Mouse (Mus musculus) adipocyte (in vitro differentiated cells): ENCODE data around the gene Nfkbib.

Source experiments
- DNase-seq: peaks from one replicate; pipeline ENCODE4 v3.0.0-alpha.2; 2016; ENCODE audit warnings: low spot score

Nfkbib gene

DNA sequence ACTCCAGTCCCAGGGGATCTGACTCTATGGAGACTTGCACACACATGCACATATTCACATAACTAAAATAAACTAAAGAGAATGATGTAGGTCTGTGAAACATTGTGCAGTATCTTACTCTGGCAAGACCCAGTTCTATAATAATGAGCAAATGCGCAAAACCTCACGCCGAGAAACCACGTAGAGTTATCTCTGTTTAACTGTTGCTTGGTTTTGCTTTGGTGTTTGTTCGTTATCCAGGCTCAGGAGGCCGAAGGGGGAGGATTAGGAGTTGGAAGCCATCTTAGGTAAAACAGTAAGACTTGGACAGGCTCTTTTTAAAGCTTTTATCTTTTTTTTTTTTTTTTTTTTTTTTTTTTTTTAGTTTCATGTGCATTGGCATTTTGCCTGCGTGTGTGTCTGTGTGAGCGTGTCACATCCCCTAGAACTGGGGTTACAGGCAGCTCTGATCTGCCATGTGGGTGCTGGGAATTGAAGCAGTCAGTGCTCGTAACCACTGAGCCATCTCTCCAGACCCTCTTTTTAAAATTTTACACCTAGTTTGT is 2.2 kb upstream of the Nfkbib start:
- DNase-seq, result no peak

DNA sequence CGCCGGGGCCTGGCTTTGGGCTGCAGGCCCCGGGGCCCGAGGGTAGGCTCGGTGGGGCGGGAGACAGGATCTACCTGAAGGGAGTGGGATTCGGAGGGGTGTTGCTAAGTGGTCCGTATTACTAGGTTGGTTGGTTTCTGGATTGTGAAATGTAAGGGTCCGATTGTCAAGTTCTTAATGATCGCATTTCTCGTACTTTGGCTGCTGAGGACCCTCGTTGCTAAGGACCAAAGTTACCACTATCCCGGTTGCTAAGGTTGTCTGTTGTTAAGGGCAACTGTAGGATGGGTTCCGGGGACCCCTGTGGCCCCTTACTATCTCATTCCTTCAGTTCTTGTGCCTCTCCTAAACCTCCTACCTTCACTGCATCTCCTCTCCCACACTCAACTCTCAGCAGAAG is 402 bp downstream of the Nfkbib start:
- DNase-seq, result peak; percentile 8

DNA sequence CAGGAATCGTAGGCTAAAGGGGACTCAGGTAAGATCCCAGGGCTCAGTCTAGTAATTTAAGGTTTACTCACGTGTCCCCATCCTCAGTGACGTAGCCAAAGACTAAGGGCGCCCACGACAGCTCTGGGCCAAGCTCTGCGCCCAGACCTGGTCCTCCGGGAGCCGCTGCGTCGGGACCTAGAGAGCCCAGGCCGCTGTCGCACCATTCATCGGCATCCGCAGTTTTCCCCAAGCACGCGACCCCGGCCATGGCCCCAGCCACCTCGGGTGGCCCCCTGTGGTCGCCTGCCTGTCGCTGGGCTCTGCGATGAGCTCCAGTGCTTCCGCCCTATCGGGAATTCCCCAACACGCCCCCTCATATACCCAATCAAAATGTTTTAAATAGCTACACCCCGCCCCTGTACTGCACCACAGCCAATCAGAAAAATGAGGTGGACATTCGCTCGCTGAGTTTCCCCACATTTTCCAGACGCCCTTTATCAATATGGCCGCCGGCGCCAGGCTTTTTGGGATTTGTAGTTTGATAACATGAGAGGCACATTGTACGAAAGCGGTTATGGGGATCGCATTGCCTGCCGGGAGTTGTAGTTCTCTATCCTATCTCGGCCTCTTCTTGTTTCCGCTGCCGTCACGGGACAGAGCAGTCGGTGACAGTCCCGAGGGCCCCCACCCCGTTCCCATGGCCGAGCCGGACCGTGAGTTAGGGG is 986 bp downstream of the Nfkbib start, which contains the start of gene Sirt2:
Sirt2 (plus strand) TSS at position 563 of the 707 bp plus-strand sequence.
- peak; percentile 98 for DNase-seq

DNA sequence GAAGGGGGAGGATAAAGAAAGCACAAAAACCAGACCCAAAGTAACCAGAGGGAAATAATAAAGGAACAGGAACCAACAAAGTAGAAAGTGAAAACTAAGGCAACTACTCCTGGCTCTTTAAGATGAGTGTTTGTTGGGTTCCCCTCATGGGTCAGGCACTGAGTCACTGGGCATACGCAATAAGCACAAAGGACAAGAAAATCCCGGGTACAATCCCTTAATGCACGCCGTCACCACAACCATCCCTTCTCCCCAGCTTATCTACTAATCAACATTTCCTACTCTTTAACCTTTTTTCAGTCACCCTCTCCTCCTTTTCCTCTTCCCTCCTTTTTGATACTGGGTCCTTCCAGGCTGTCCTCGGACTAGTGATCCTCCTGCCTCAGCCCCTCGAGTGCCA is 2.1 kb downstream of the Nfkbib start:
- peak; percentile 5 for DNase-seq

DNA sequence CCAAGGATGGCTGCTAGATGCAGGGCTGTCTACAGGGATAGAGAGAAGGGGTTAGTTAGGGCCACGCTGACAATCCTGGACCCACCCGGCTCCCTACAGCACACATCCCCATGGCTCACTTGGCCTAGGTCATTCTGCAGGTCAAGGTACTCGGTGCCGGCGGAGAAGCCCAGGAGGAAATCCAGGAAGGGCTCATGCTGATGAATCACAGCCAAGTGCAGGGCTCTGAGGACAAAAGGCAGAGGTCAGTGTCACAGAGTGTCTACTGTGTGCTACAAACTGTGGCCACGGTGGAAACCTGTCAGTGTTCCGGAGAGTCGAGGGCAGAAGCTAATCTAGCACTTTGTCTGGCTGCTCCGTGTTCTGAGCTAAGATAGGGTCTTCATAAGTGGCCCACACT is 5.4 kb downstream of the Nfkbib start:
- no peak for DNase-seq

DNA sequence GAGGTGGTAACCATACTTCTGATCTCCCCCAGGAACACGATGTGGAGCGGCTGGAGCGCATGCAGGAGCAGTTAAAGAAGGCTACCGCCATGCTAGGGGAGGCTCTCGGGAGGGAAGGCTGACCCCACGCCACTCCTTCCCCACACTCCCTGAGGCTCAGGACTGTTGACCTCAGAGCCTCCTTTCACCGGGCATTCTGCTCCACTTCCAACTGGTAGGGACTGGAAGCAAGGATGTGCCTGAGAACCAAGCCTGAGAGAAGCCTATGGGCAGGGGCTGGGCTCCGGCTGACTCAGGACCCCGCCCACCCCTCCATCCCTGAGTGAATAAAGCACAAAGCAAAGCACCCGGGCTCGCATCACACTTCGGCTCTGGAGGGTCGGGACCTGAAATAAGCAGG is 8.7 kb downstream of the Nfkbib start:
- DNase-seq, result no peak

DNA sequence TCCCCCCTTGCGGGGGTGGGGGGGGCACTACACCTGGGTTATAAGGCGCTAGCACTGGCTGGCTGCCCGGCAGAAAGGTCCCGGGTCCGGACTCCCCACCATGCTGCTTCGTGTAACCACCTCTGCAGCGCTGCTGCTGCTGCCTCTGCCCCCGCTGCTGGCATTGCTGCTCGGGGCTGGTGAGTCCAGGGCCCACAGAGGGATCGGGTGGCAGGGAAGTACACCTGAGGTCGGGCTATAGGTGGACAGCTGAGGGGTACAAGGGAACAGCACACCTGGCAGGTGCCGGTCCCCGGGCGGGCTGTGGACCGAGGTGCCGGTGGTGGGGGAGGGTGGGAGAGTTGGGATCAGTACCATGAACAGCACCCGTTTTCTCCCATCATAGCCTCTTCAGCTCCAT is 11.2 kb downstream of the Nfkbib start, which contains the start of gene Ccer2:
Ccer2 (plus strand) TSS at position 96 of the 400 bp plus-strand sequence.
- DNase-seq, result no peak

DNA sequence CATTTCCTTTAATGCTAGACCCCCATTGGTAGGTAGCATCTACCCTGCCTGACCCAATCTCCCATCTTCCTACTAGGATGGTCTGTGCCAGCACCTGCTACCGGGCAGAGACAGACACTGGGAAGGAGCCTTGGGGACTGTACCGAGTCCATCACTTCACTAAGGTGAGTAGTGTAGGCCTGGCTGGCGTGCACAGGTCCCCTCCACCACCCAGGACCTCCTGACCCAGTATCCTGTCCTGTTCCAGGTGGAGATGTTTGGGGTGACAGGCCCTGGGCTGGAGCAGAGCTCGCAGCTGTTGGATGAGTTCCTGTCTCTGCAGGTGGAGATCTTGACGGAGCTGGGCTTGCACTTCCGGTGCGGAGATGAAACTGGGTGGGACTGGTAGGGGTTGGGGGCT is 17.4 kb downstream of the Nfkbib start:
- DNase-seq, result no peak

DNA sequence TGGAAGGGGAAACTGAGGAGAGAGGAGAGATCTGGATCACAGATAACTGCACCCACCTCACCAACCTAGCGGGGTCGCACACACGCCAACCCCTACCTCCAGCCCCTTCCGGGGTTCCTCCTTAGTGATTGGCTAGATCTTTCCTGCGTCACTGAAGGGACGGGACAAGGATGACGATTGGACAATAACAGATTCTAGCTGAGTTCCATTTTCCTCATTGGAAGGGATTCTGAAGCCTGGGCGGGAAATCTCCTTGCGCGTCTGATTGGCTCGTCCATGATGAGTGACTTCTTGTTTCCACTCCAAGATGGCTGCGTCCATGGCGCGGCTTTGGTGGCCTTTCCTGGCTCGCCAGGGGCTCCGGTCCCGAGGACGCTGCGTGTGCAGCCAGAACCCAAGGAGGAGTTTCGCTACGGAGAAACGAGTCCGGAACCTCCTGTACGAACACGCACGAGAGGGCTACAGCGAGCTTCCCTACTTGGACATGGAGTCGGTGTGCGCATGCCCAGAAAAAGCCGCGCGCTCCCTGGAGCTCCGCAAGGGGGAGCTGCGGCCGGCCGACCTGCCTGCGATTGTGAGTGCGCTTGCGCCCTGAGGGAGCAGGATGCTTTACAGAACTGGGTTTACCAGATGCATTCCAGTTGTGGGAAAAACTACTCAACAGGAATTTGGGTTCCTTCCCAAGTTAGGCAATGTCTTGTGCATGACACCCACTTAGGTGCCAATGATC is 25.4 kb downstream of the Nfkbib start, which contains the start of the genes Mrps12 and Sars2:
Mrps12 (minus strand) TSS at position 112 of the 730 bp plus-strand sequence.
Sars2 (plus strand) TSS at position 284 of the 730 bp plus-strand sequence.
- peak; percentile 97 for DNase-seq

DNA sequence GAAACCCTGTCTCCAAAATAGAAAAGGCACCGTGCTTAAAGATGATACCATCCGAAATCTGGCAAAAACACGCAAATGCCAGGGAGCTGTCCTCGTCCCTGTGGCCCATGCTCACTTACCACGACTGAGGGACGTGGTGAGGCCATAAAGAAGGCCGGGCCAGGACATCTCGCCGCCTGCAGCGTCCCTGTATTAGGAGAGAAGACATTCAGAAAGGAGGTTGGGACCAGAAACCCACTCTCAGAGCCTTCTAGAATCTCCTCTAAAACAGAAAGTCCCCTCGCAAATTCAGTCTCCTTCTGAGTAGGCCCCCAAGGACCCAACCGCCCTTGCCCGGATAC is 26.0 kb downstream of the Nfkbib start:
- DNase-seq, result no peak

DNA sequence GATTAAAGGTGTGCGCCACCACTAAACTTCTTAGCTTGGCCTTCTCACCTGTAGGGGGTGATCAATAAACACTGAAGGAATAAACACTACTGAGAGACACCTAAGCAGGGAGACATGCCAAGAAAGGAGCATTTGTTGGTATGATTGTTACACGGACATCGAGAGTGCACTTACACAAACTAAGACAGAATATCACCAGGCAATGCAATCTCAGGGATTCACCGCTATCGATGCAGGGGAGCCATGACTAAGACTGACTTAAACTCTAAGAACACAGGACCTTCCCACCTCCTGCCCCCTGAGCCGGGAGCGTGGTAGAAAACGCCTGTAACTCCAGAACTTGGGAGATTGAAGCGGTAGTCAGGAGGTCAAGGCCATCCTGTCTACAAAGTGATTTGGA is 26.4 kb downstream of the Nfkbib start:
- DNase-seq, result no peak

DNA sequence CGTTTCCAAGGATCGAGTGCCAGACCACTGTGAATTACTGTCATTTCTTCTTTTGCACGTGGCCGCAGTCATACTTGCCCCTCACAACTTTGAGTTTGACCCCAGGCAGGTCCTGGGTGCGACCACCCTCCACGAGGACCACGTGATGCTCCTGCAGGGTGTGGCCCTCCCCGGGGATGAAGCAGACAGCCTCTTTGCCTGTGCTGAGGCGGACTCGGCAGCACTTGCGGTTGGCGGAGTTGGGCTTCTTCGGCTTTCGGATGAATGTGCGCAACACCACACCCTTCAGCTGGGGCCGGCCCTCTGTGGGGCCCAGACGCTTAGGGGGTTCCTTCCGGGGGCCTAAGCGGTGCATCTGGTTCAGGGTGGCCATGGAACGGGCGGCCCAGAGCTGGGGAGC is 27.5 kb downstream of the Nfkbib start:
- no peak for DNase-seq

DNA sequence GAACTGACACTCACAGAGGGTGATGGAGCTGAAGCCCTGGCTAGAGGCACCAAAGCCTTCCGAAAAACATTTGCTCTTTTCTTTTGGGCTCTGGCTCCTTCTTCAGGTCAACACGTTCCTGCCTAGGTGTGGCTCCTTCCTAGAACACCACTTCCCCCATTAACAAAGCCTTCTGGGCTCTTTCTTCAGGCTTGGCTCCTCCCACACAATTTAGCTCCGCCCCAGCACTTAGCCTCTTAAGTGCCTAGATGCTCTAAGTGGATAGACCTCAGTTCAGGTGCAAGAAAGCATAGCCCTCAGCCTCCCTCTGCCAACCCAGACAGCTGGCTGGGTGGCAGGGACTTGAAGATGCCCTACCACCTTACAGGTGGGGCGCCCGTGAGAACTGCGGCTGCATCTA is 31.6 kb downstream of the Nfkbib start:
- no peak for DNase-seq

DNA sequence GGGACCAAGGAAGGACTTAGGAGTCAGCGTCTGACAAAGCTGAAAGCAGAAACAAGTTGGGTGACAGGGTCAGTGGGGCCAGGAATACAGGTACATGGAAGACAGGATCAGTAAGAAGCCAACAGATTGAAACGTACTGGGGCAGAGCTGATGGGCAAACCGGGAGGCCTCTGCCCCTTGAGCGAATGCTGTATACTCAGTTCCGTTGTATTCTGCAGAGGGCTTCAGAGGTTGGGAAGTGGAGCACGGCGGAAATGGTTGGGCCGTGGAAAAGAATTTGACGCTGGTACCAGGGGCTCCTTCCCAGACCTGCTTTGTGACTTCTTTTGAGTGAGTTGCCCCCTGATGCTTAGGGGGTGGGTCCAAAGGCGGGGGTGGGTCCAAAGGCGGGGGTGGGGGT is 34.1 kb downstream of the Nfkbib start:
- DNase-seq, result no peak

DNA sequence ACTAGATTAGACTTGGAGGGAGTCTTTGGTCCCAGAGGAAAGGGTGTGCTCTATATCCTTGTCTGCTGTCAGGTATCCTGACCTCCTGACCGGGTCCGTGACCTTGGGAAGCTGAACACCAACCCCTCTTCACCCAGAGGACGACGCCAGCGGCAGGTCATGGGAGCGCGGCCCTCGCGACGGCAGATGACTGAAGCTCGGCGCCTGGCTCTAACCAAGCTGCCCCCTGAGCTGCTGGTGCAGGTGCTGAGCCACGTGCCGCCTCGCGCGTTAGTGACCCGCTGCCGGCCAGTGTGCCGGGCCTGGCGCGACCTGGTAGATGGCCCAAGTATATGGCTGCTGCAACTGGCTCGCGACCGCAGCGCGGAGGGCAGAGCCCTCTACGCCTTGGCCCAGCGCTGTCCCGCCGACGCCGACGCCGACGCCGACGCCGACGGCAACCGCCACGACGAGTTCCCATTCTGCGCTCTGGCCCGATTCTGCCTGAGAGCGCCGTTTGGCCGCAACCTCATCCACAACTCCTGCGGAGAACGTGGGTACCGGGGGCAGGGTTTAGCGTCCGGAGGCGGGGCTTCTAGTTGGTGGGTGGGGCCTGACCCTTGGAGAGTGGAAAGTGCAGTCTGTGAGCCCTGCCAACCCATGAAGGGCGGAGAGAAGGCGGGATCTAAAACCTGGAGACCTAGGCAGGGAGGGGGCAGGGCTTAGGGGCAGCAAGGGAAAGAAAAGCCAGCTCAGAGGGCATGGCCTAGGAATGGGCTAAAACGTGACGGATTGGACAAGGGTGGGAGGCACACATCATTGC is 34.8 kb downstream of the Nfkbib start:
- no peak for DNase-seq

DNA sequence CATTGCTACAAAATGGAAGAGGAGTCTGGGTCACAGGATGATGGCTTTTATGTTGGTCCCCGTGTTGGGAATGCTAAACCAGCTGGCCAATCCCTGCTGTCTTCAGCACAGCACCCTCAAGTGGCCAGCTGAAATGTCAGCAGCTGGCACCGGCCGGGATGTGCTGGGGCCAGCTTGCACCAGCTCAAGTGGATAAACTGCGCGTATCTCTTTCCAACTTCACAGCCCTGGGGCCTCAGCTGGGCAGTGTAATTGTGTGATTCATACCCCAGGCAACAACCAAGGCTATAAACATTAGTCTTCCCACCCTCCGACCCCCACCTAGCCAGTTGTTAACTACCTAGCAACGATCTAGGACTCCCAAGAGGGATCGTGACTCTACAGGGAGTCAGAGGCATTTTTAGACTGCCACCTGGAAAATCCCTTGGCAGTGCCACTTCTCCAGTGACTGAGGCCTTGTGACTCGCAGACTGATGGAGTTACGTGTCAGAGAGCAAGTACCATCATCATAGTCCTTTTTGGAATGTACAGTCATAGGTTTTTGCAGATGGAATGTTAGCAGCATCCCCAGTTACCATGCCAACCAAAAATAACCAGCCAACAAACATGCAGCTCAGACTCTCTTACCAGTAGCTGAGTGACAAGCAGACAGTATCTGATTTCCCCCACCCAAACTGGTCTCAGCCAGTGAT is 39.5 kb downstream of the Nfkbib start:
- peak; percentile 14 for DNase-seq

DNA sequence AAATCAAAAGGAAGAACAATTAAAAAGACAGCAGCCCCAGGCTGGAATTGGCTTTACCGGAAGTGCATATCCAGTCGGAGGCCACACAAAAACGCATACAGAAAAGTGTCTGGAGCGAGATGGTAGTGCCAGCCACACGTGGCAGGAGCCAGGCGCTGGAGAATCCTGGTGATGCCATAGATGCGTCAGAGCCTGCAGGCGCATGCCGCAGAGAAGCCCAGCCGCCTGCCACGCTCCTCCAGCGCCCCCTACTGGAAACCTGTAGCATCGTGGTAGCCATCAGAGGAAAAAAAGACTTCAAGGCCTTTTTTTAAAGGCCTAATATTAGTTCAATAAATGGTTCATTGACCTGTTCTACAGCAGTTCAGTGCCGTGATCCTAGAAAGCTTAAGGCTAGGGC is 40.7 kb downstream of the Nfkbib start:
- DNase-seq, result peak; percentile 34

DNA sequence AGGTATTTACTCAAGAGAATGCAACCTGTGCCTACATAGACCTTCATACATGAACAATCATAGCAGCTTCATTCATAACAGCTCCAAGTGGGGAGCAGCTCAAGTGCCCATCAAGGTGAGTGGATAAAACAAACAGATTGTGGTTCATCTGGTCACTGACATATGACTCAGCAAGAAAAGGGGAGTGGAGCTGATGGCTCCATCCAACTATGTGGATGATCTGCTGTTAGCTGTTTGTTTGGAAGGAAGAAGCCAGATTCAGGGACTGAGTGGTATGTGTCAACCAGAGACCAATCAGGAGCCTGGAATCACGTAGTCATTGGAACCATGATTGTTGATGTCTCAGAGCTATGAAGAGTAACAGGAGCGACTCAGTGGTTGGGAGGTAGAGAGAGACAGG is 42.7 kb downstream of the Nfkbib start:
- DNase-seq, result no peak

DNA sequence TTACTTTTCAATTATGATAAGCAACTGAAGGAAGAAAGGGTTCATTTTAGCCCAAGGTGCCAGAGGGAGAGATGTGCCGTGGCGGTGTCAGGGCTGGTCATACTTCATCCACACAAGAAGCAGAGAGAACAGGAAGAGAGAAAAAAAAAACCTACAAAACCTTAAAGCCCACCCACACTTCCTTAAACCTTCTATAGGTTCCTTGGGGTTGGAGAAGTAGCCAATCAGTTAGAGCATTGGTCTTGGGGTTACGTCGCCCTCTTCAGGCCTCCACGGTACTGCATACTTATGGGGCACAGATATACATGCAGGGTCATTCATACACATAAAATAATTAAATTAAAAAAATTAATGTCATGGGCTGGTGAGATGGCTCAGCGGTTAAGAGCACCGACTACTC is 45.2 kb downstream of the Nfkbib start:
- no peak for DNase-seq

DNA sequence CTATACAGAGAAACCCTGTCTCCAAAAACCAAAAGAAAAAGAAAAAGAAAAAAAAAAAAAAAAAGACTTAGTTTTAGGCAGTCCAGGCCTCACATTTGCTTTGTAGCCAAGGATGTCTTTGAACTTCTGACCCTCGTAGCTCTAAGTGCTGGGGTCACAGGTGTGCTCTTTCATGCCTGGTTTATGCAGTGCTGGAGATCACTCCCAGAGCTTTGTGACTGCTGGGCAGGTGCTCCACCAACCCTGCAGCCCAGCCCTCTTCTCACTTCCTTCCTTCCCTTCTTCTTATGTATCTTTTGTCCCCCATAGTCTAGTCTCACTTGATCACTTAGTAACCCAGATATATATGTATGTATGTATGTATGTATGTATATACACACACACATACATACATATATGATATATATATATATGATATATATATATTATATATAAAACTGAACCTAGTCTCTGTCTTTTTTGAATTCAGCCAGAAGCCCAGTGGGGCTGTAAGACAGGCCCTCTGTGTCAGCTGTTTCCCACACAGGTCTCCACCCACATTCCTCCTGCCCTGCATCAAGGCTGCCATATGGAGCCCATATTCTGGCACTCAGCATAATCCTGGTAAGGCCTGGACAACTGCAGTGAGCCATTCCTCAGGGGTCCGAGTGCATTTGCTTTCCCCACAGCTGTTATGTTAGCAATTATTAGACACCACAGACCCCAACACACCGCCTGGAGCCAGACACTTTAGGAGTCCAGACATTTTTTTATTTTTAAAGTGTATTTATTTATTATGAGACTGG is 46.4 kb downstream of the Nfkbib start:
- DNase-seq, result no peak

DNA sequence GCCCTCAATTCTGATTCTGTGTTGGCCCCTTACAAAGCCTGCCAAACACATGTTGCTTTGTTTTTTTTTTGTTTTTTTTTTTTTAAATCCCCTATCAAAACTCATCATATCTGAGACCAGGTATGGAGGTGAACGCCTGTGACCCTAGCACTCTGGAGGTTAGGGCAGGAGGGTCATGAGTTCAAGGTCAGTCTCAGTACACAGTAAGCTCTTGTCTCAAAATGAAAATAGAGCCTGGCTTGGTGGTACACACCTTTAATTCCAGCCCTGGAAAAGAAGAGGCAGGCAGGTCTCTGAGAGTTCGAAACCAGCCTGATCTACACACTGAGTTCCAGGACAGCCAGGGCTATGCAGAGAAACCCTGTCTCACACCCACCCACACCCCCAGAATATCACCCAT is 47.7 kb downstream of the Nfkbib start:
- no peak for DNase-seq
